Mouse (Mus musculus) hindlimb bud, embryonic 11.5 days (tissue): ENCODE measurements around the gene Slc5a6.

ENCODE experiments used
- DNase-seq: peaks from one replicate; pipeline ENCODE4 v3.0.0-alpha.2; 2012; ENCODE audit warnings: low read depth, low spot score; ENCODE audit errors: extremely low spot score

Gene Slc5a6

GRCm38 (mm10) chr5:31001560-31001959, 47.2 kb downstream of the Slc5a6 start:
- DNase-seq, result no peak

GRCm38 (mm10) chr5:31000993-31001392, 47.7 kb downstream of the Slc5a6 start:
- DNase-seq, result no peak

GRCm38 (mm10) chr5:31000122-31000521, 48.6 kb downstream of the Slc5a6 start:
- DNase-seq, result no peak

- DNase-seq, result no peak
Observed at GRCm38 (mm10) chr5:30999324-30999723, 49.4 kb downstream of the Slc5a6 start.

- DNase-seq, result no peak
Observed at GRCm38 (mm10) chr5:30998306-30998705, 50.4 kb downstream of the Slc5a6 start.

GRCm38 (mm10) chr5:30994910-30995635, 53.7 kb downstream of the Slc5a6 start:
- DNase-seq, result no peak

GRCm38 (mm10) chr5:30994074-30994473, 54.6 kb downstream of the Slc5a6 start:
- no peak for DNase-seq

- DNase-seq, result no peak
Observed at GRCm38 (mm10) chr5:30992980-30993676, 55.6 kb downstream of the Slc5a6 start.
